In the genomic region with DNA sequence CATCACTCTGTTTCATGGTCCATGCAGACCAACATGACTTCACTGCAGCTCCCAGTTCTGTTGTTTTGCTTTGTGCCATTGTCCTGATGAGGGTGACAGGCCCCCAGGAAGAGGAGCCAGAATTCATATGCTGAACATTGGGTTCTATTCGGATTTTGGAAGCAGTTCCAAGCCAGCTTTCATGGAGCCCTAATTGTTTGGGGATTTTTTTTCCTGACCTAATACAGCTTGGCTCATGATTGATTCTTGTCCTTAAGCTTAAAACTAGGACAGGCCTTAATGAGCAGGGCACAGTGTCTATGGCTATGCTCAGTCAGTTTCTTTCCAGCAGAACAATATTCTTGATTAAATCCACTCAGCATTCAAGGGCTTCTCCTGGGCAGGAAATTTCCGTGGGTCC, we compare ENCODE assay signal across 19 mouse cellular contexts. TPM values are rescaled to one million over a fixed set of nuclear protein-coding genes. Genes with fewer than 3 reads are reported as not detected.
DNase-seq lines count a peak whose midpoint lies in the region; ATAC-seq and TF ChIP-seq lines count a peak whose summit lies in the region.
"Had no signal": no experiment of that assay in that cellular context is flagged by ENCODE, and none has a peak within 500 bp of the region (broad histone marks: within the 10 kb centered on the region; RNA-seq: fewer than 3 reads in every experiment).

No protein-coding gene starts in this region.

- no peak for TF ChIP-seq CTCF in layer of hippocampus, adult 2 months (conservative IDR thresholded peaks at IDR 0.05)

- peak overlapping the region; percentile 89 for H3K27ac ChIP-seq in layer of hippocampus, adult 2 months
- H3K27ac ChIP-seq: embryonic facial prominence, embryonic 12.5 days; forebrain, embryonic 15.5 days; intestine, embryonic 15.5 days had no signal

- no peak overlapping the region for H3K4me3 ChIP-seq in layer of hippocampus, adult 2 months
- H3K4me3 ChIP-seq: embryonic facial prominence, embryonic 12.5 days; forebrain, embryonic 15.5 days; heart, embryonic 12.5 days; intestine, embryonic 15.5 days had no signal

- no peak for DNase-seq in frontal cortex, adult 2 months (ENCODE audit: extremely low spot score in 1 of 2, low spot score in 1 of 2)
- DNase-seq in layer of hippocampus, adult 2 months (ENCODE audit: low spot score in 2 of 2): peak in 1 of 2 experiments; percentile 57
- DNase-seq in layer of hippocampus, adult 9-10 months (ENCODE audit: low spot score): no peak
- DNase-seq in right cerebral cortex, postnatal 10 days (ENCODE audit: low spot score in 2 of 2): peak; percentile 41 to 48
- DNase-seq in right cerebral cortex, postnatal 25 days: no peak
- DNase-seq in urinary bladder, postnatal 10 days (ENCODE audit: low spot score): no peak
- DNase-seq in cerebellum, adult 9-10 months: no peak
- DNase-seq: adrenal gland, postnatal 14 days; cerebellum, postnatal 14 days; gastrocnemius, postnatal 14 days had no signal

- peak; percentile 56 for ATAC-seq in frontal cortex, adult (ENCODE audit: low TSS enrichment)
- ATAC-seq: activated CD4-positive, CD25-positive, alpha-beta regulatory T cell, adult 4 months; forebrain, embryonic 15.5 days; intestine, embryonic 15.5 days; Patski had no signal

RNA-seq across cellular contexts. Expression of gene Htra1, which starts 17.7 kb away (rescaled TPM):
- polyA plus RNA-seq in frontal cortex, adult 2 months (2012; rRNA removed): 172 and 212 TPM in 2 replicates
- 100 to 1,000 TPM; 239 to 255 TPM for total RNA-seq in layer of hippocampus, adult 2 months (2021)
- total RNA-seq: common myeloid progenitor, adult 5-6 weeks; MEL had no signal

RNA-seq across cellular contexts. Expression of gene Plekha1, which starts 52.7 kb away (rescaled TPM):
- 155 and 156 TPM in 2 replicates for polyA plus RNA-seq in frontal cortex, adult 2 months (2012; rRNA removed)
- 10 to 100 TPM; 87.1 to 91.2 TPM for total RNA-seq in layer of hippocampus, adult 2 months (2021)

Comparison
In these comparisons a context has a peak if more than half of its experiments do, and no peak if none do; other contexts are left out.
1. DNase-seq: peak in right cerebral cortex, postnatal 10 days (2 of 2); none in frontal cortex, adult 2 months (0 of 2), layer of hippocampus, adult 9-10 months (single experiment), right cerebral cortex, postnatal 25 days (single experiment), urinary bladder, postnatal 10 days (single experiment) and cerebellum, adult 9-10 months (single experiment).